Mouse (Mus musculus) stomach, postnatal 0 days (tissue): ENCODE results near the gene Smarce1.

ENCODE experiments used
- CTCF ChIP-seq: IDR thresholded peaks from 2 replicates; pipeline ENCODE4 v1.5.1; 2016; ENCODE audit warnings: antibody characterized with exemption, low read depth, mild to moderate bottlenecking, moderate library complexity
- EP300 ChIP-seq: optimal IDR thresholded peaks from 2 replicates; pipeline ENCODE3; 2016; ENCODE audit warnings: antibody characterized with exemption

DNA sequence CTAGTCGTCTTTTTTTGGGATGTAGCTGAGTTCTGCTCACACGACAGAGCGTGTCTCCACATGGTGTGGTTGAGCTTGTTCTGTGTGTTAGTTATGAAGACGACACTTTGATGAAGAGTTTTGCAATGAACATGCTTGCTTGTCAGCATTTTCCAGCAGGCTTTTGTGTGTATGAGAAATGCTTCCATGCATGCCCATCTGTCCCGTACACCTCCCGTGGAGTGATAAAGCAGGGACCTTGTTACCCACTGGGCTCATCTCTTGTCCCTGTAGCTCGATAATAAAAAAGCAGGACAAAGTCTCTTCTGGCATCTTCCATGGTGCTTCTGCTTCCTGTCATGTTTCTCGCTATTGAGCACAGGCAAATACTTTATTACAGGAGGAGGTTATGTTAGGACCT is 21.9 kb upstream of the Smarce1 start:
- no peak for TF ChIP-seq CTCF
- TF ChIP-seq EP300: no peak
